Mouse (Mus musculus): ENCODE data around the gene Rims1. TPM values are rescaled to one million over a fixed set of nuclear protein-coding genes. Genes with fewer than 3 reads are reported as not detected.
A peak's percentile ranks its signal among the peaks of the same experiment; 100 is the strongest.

Rims1 gene
- polyA plus RNA-seq, 1 experiment from 2014 or later = 2.1 TPM

DNA sequence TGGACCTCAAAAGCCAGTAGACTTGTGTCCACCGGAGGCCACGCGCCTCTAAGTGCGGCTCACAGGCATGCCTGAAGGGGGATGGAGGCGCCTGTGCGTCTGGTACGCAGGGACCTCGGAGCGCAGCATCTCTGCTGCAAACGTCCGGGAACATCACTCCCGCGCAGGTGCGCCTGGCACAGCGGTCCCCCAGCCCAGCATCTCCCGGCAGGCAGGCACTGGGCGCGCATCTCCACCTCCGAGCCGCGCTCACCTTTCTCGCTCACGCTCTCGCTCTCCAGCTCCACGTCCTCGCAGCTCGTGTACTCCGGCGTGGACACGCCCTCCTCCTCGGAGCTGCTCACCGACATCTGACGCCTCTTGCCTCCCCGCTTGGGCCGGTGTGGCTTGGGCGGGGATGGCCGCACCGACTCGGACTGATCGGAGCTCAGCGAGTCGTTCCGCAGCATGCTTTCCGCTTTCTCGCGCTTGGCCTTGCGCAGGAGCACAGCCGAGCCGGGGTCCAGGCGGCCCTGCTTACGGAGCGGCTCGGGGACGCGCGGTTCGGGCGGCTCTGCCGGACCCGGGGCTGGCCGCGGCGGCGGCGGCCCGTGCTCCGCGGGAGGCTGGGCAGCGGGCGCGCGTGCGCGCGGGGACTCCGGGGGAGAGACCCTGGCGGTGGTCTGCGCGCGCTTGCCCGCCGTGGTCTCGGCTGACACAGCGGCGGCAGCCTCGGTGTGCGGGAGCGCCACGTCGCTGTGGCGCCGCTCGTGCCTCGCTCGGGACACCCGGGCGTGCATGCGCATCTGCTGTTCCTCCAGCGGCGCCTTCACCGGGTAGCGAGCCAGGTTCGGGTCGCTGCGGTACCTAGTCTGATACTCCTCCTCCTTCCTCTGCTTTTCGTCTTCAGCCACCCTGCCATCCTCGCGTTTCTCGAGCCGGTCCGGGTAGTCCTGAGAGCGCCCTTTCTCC is 272.4 kb downstream of the Rims1 start:
- peak overlapping the region; percentile 98 for H3K4me2 ChIP-seq
- H3K4me3 ChIP-seq (ENCODE audit: low read depth, low read length) = peak overlapping the region; percentile 66
- no peak overlapping the region for H3K27ac ChIP-seq (ENCODE audit: low read depth, low read length)
- H3K36me3 ChIP-seq (ENCODE audit: control insufficient read depth, insufficient read depth, low read length) = no peaks in the 10 kb centered on the region
- 0 out of 2 replicates have a peak, but pooled peaks cover 3% of the 10 kb centered on the region for H3K9me3 ChIP-seq (replicated peaks; ENCODE audit: control insufficient read depth, low read length)
- peak; percentile 46; the same call in 1 of the 2 replicates for ATAC-seq (replicated peaks; ENCODE audit: insufficient number of reproducible peaks, low FRiP score, low TSS enrichment)
- WGBS (ENCODE audit: insufficient replicate concordance) = 1% methylated on average over 97 of the region's 112 CpGs
- peak overlapping the region; percentile 28; the same call in 1 of the 2 replicates for H3K9ac ChIP-seq (ENCODE audit: low read depth, low read length)
- peaks cover 22% of the 10 kb centered on the region for H3K27me3 ChIP-seq (ENCODE audit: control insufficient read depth, insufficient read depth, low read length)
- peaks cover 3% of the 10 kb centered on the region; the same call in 1 of the 2 replicates for H3K4me1 ChIP-seq (ENCODE audit: control insufficient read depth, insufficient read depth, low read length)

DNA sequence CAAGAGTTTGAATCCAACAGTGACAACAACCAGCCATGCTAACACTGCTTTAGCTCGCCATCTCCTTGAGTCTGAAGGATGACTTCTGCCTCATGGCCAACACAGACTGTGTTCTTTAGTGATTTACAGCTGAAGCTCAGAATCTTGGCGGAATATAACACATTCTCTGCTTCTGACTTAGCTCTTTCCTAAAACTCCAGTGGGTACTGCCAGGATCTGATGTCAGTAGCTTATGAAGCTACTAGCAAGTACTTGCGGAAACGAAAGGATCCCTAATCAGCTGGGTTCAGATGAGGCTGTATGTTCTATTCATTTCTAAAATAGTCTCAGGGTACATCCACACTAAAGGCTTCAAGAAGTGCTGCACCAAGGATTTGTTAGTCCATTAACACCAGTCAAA is 290.7 kb downstream of the Rims1 start:
- H3K4me3 ChIP-seq (ENCODE audit: low read depth, low read length) = no peak overlapping the region
- no peak overlapping the region for H3K4me2 ChIP-seq
- H3K27me3 ChIP-seq (ENCODE audit: control insufficient read depth, insufficient read depth, low read length) = no peaks in the 10 kb centered on the region
- H3K9me3 ChIP-seq (replicated peaks; ENCODE audit: control insufficient read depth, low read length) = no peaks in the 10 kb centered on the region
- H3K9ac ChIP-seq (ENCODE audit: low read depth, low read length) = no peak overlapping the region
- no peak for ATAC-seq (replicated peaks; ENCODE audit: insufficient number of reproducible peaks, low FRiP score, low TSS enrichment)
- WGBS (ENCODE audit: insufficient replicate concordance) = 84% methylated on average over 4 of the region's 4 CpGs
- H3K4me1 ChIP-seq (ENCODE audit: control insufficient read depth, insufficient read depth, low read length) = no peaks in the 10 kb centered on the region
- no peaks in the 10 kb centered on the region for H3K36me3 ChIP-seq (ENCODE audit: control insufficient read depth, insufficient read depth, low read length)
- H3K27ac ChIP-seq (ENCODE audit: low read depth, low read length) = no peak overlapping the region

DNA sequence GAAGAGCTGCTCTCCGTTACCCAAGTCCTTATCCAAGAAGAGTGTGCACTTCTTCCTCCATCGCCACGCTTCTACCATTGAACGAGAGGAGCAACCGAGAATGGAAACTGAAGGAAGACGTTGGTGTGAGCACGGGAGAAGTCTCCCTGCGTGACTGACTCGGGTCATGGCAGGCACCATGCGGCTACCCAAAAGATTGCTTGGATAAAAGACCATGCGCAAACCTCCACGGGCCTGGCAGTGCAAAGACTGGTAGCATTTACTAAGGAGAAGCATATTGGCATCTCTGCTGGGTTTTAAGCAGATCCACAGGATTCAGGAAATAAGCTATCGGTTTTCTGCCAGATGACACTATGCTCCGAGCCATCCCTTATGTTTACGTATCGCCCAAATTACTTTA is 293.4 kb downstream of the Rims1 start:
- H3K36me3 ChIP-seq (ENCODE audit: control insufficient read depth, insufficient read depth, low read length) = no peaks in the 10 kb centered on the region
- no peaks in the 10 kb centered on the region for H3K9me3 ChIP-seq (replicated peaks; ENCODE audit: control insufficient read depth, low read length)
- ATAC-seq (replicated peaks; ENCODE audit: insufficient number of reproducible peaks, low FRiP score, low TSS enrichment) = no peak
- H3K27me3 ChIP-seq (ENCODE audit: control insufficient read depth, insufficient read depth, low read length) = no peaks in the 10 kb centered on the region
- H3K4me2 ChIP-seq = no peak overlapping the region
- no peaks in the 10 kb centered on the region for H3K4me1 ChIP-seq (ENCODE audit: control insufficient read depth, insufficient read depth, low read length)
- 82% methylated on average over 16 of the region's 16 CpGs for WGBS (ENCODE audit: insufficient replicate concordance)
- no peak overlapping the region for H3K4me3 ChIP-seq (ENCODE audit: low read depth, low read length)
- no peak overlapping the region for H3K27ac ChIP-seq (ENCODE audit: low read depth, low read length)
- H3K9ac ChIP-seq (ENCODE audit: low read depth, low read length) = no peak overlapping the region

DNA sequence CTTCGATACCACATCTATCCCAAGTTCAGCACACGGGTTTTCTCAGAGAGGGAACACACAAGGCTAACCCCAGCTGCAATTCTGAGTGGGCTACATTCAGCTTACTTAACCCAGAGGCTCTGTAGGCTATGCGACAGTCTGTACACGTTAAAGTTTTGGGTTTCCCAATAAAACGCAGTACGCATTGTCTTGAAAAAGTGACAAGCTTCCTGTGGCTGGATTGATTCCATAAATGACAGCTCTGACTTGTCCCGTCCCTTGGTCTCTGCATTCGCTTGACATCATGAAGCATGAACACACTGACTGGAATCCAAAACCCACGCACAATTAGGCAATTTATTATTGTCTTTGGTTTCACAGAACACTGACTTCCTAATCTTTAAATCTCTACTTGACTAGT is 294.2 kb downstream of the Rims1 start:
- 77% methylated on average over 9 of the region's 9 CpGs for WGBS (ENCODE audit: insufficient replicate concordance)
- ATAC-seq (replicated peaks; ENCODE audit: insufficient number of reproducible peaks, low FRiP score, low TSS enrichment) = no peak

DNA sequence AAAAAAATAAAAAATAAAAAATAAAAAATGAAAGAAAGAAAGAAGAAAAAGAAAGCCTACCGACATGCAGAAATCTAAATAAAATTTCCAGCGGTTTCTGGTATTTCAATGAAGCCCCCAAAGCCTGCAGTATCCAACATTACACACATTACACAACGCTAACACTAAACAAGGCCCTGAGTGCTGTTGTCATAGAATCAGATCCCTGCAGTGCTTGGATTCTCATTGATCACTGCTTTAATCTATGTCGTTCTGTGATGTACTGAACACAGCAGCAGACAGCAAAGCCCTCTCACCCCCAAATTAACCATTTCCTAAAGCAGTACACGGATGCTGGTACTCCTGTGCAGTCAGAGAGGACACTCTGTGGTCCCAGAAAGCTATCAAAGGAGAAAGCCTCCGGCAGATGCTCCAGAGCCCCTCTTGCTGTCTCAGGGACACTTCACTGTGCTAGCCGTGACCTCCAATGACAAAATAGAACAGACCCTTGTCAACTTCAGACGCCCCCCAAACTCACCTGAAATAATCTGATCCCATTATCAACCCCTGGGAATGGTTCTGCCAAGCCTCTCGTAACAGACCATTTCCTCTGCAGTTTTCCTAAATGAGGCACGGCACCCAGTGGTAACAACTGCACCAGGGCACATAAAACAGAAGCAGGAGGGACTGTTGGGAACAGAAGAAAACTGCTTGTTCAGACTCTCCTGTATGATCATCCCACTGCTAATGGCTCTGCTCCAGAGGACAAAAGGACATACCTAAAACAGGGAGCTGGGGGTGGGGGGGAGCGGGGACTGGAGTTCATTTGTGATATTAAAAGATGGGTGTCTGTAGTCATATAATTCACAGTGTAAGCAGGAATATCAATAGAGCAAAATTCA is 296.8 kb downstream of the Rims1 start:
- H3K9me3 ChIP-seq (replicated peaks; ENCODE audit: control insufficient read depth, low read length) = no peaks in the 10 kb centered on the region
- 70% methylated on average over 11 of the region's 11 CpGs for WGBS (ENCODE audit: insufficient replicate concordance)
- no peak overlapping the region for H3K27ac ChIP-seq (ENCODE audit: low read depth, low read length)
- H3K4me3 ChIP-seq (ENCODE audit: low read depth, low read length) = no peak overlapping the region
- no peaks in the 10 kb centered on the region for H3K27me3 ChIP-seq (ENCODE audit: control insufficient read depth, insufficient read depth, low read length)
- H3K4me1 ChIP-seq (ENCODE audit: control insufficient read depth, insufficient read depth, low read length) = no peaks in the 10 kb centered on the region
- no peak overlapping the region for H3K4me2 ChIP-seq
- no peak overlapping the region for H3K9ac ChIP-seq (ENCODE audit: low read depth, low read length)
- H3K36me3 ChIP-seq (ENCODE audit: control insufficient read depth, insufficient read depth, low read length) = no peaks in the 10 kb centered on the region
- ATAC-seq (replicated peaks; ENCODE audit: insufficient number of reproducible peaks, low FRiP score, low TSS enrichment) = no peak

More for the DNA sequence above, 294.2 kb downstream of the Rims1 start:
- H3K27ac ChIP-seq (ENCODE audit: low read depth, low read length) = no peak overlapping the region
- H3K36me3 ChIP-seq (ENCODE audit: control insufficient read depth, insufficient read depth, low read length) = no peaks in the 10 kb centered on the region
- no peaks in the 10 kb centered on the region for H3K9me3 ChIP-seq (replicated peaks; ENCODE audit: control insufficient read depth, low read length)
- no peak overlapping the region for H3K4me3 ChIP-seq (ENCODE audit: low read depth, low read length)
- no peak overlapping the region for H3K9ac ChIP-seq (ENCODE audit: low read depth, low read length)
- H3K4me2 ChIP-seq = no peak overlapping the region
- H3K4me1 ChIP-seq (ENCODE audit: control insufficient read depth, insufficient read depth, low read length) = no peaks in the 10 kb centered on the region
- no peaks in the 10 kb centered on the region for H3K27me3 ChIP-seq (ENCODE audit: control insufficient read depth, insufficient read depth, low read length)

DNA sequence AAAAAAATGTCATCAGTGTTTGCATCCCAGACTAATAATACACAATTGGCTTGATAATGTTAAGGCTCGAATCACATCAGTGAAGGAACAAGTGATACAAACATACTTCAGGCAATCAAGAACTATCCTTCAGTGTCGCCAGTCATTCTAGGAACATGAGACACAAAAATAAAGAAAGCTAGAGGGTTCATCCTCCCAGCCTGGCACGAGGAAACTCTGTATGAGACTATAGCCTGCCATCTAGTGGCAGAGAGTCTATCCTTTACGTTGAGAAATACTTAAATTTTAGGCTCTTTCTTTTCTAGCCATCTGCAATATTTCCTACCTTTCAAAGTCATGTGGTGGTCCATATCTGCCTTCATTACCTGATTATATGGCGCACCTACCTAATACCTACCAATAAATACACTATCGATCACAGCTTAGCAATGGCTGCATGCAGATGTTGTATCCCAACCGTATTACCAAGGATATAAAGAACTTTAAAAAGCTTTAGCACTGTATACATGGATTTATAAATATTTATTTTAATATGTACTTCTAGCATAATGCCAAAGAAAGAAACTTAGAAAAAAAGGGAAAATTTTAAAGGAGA is 318.4 kb downstream of the Rims1 start:
- no peak for ATAC-seq (replicated peaks; ENCODE audit: insufficient number of reproducible peaks, low FRiP score, low TSS enrichment)
- Histone ChIP-seq H3K9ac (ENCODE audit: low read depth, low read length) (no peak overlapping the region), H3K4me3 (ENCODE audit: low read depth, low read length) (no peak overlapping the region), H3K4me1 (ENCODE audit: control insufficient read depth, insufficient read depth, low read length) (no peaks in the 10 kb centered on the region), H3K4me2 (no peak overlapping the region), H3K27me3 (ENCODE audit: control insufficient read depth, insufficient read depth, low read length) (no peaks in the 10 kb centered on the region), H3K27ac (ENCODE audit: low read depth, low read length) (no peak overlapping the region), H3K36me3 (ENCODE audit: control insufficient read depth, insufficient read depth, low read length) (no peaks in the 10 kb centered on the region), H3K9me3 (replicated peaks; ENCODE audit: control insufficient read depth, low read length) (no peaks in the 10 kb centered on the region)
- WGBS (ENCODE audit: insufficient replicate concordance) = 42% methylated on average over 7 of the region's 7 CpGs

DNA sequence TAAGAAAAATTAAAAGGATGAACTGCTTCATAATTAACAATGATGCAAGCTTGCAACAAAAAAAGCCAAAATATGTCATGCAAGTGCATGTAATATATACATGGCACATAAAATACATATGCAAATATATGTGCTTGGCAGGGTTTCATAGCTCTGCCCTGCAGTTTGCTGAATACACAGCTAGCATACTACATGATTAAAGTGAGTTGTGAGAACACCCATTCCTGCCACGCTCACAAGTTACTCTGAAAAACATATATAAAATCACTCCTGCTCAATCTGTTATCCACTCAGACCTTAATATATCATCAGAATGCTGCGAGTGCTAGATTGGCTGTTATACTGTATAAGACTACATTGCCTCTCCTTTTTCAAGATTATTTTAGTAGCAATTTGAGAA is 329.6 kb downstream of the Rims1 start:
- Histone ChIP-seq H3K27ac (ENCODE audit: low read depth, low read length) (no peak overlapping the region), H3K36me3 (ENCODE audit: control insufficient read depth, insufficient read depth, low read length) (no peaks in the 10 kb centered on the region), H3K4me1 (ENCODE audit: control insufficient read depth, insufficient read depth, low read length) (no peaks in the 10 kb centered on the region), H3K9me3 (replicated peaks; ENCODE audit: control insufficient read depth, low read length) (no peaks in the 10 kb centered on the region), H3K9ac (ENCODE audit: low read depth, low read length) (no peak overlapping the region), H3K4me2 (no peak overlapping the region), H3K4me3 (ENCODE audit: low read depth, low read length) (no peak overlapping the region), H3K27me3 (ENCODE audit: control insufficient read depth, insufficient read depth, low read length) (no peaks in the 10 kb centered on the region)
- no peak for ATAC-seq (replicated peaks; ENCODE audit: insufficient number of reproducible peaks, low FRiP score, low TSS enrichment)
- 73% methylated on average over 2 of the region's 2 CpGs for WGBS (ENCODE audit: insufficient replicate concordance)

DNA sequence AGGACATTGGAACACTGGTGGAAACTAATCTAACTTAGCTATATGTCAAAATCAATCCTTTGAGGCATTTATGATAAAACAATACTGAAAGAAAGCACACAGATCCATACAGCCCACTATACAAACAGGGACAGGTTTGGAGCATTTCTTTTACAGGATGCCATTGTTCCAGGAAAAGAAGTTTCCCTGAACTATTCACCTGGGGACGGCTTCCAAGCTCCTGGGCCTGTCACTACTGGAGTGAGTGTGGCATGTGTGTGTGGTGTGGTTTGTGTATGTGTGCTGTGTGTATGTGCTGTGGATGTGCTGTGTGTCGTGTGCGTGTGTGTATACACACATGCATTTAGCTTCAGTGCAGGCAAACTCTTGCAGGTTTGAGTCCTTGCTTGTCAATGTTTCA is 338.8 kb downstream of the Rims1 start:
- Histone ChIP-seq H3K4me2 (no peak overlapping the region), H3K36me3 (ENCODE audit: control insufficient read depth, insufficient read depth, low read length) (no peaks in the 10 kb centered on the region), H3K4me3 (ENCODE audit: low read depth, low read length) (no peak overlapping the region), H3K27ac (ENCODE audit: low read depth, low read length) (no peak overlapping the region), H3K27me3 (ENCODE audit: control insufficient read depth, insufficient read depth, low read length) (no peaks in the 10 kb centered on the region), H3K4me1 (ENCODE audit: control insufficient read depth, insufficient read depth, low read length) (no peaks in the 10 kb centered on the region), H3K9ac (ENCODE audit: low read depth, low read length) (no peak overlapping the region), H3K9me3 (replicated peaks; ENCODE audit: control insufficient read depth, low read length) (no peaks in the 10 kb centered on the region)
- no peak for ATAC-seq (replicated peaks; ENCODE audit: insufficient number of reproducible peaks, low FRiP score, low TSS enrichment)
- WGBS (ENCODE audit: insufficient replicate concordance) = 80% methylated on average over 3 of the region's 3 CpGs
